Mouse (Mus musculus) erythroblast, adult 5-6 weeks (primary cell): Measurements from ENCODE around the gene Ccdc92. TPM values are rescaled to one million over a fixed set of nuclear protein-coding genes. Genes with fewer than 3 reads are reported as not detected.

Source experiments
- ATAC-seq: replicated peaks from 2 replicates; pipeline ENCODE4 v1.8.0; 2016; ENCODE audit warnings: moderate number of reproducible peaks, mild to moderate bottlenecking, moderate TSS enrichment, inconsistent platforms; ENCODE audit not compliant: poor library complexity, low FRiP score, severe bottlenecking
- total RNA-seq, 2 experiments: library from RNA; stranded (forward) in 1 of 2; stranded (reverse) in 1 of 2; fragments of 150-400 nt in 1 of 2; fragments of 200-764, 138-1000 nt in 1 of 2; gene quantifications; 2 replicates each; pipeline versions ENCODE4 v1.2.3 to v1.2.4; 2015 to 2017; ENCODE audit warnings: low replicate concordance in 2 of 2

The Ccdc92 gene
- not detected in 2 replicates for total RNA-seq (2015; ENCODE audit: low replicate concordance)
- not detected in 2 replicates for total RNA-seq (2017; ENCODE audit: low replicate concordance)

- ATAC-seq, result peak; percentile 98
These were observed at the start of gene Ccdc92, which contains the start of gene Zfp664 for GRCm38 (mm10) chr5:124862013-124862866. Ccdc92 (minus strand) TSS chr5:124862424. Zfp664 (plus strand) TSS chr5:124862691.

- ATAC-seq, result peak; percentile 67; the same call in 1 of the 2 replicates
These were observed 46.6 kb upstream of the Ccdc92 start for GRCm38 (mm10) chr5:124908860-124909259.

GRCm38 (mm10) chr5:124906890-124907289 lies 44.7 kb upstream of the Ccdc92 start:
- ATAC-seq, result no peak

- ATAC-seq, result no peak
These were observed 41.6 kb upstream of the Ccdc92 start for GRCm38 (mm10) chr5:124903852-124904251.

- ATAC-seq, result no peak
These were observed 40.0 kb upstream of the Ccdc92 start for GRCm38 (mm10) chr5:124902195-124902594.

GRCm38 (mm10) chr5:124901675-124902074 lies 39.5 kb upstream of the Ccdc92 start:
- ATAC-seq, result no peak

- ATAC-seq, result no peak
These were observed 38.7 kb upstream of the Ccdc92 start for GRCm38 (mm10) chr5:124900738-124901490.

- peak; percentile 86 for ATAC-seq
These were observed 37.9 kb upstream of the Ccdc92 start for GRCm38 (mm10) chr5:124899945-124900631.

- no peak for ATAC-seq
These were observed 33.9 kb upstream of the Ccdc92 start for GRCm38 (mm10) chr5:124896135-124896534.

GRCm38 (mm10) chr5:124891921-124892370 lies 29.7 kb upstream of the Ccdc92 start:
- ATAC-seq, result no peak

- ATAC-seq, result no peak
These were observed 26.4 kb upstream of the Ccdc92 start for GRCm38 (mm10) chr5:124888661-124889060.

GRCm38 (mm10) chr5:124883877-124884276 lies 21.7 kb upstream of the Ccdc92 start:
- no peak for ATAC-seq

- no peak for ATAC-seq
These were observed 17.6 kb upstream of the Ccdc92 start for GRCm38 (mm10) chr5:124879801-124880200.

- no peak for ATAC-seq
These were observed 17.0 kb upstream of the Ccdc92 start for GRCm38 (mm10) chr5:124879251-124879650.

GRCm38 (mm10) chr5:124873890-124874601 lies 11.8 kb upstream of the Ccdc92 start:
- ATAC-seq, result no peak

- ATAC-seq, result no peak
These were observed 10.9 kb upstream of the Ccdc92 start for GRCm38 (mm10) chr5:124873096-124873495.

- ATAC-seq, result no peak
These were observed 9.8 kb upstream of the Ccdc92 start for GRCm38 (mm10) chr5:124872033-124872432.

GRCm38 (mm10) chr5:124868981-124869380 lies 6.8 kb upstream of the Ccdc92 start:
- no peak for ATAC-seq
